In the genomic region with DNA sequence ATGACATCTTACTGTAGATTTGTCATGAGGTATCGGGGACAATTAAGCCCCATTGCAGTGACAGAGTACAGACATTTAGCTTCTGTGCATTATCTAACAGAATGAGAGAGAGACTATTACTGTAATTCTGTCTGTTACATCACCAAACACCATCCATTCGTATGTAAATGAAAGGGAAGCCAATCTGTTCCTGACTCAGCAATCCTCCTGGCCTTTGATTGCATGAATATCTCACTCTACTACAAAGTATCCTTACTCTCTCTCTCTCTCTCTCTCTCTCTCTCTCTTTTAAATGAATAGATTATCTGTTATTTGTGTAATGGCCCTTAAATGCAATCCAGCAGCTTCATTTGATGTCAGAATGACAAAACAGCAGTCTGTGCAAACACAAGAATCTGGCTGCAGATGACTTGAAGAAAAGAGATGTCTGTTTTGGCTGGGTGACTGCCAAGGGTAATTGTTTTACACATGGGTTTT, we compare ENCODE assay signal across 20 mouse cellular contexts. TPM values are rescaled to one million over a fixed set of nuclear protein-coding genes. Genes with fewer than 3 reads are reported as not detected.
DNase-seq lines count a peak whose midpoint lies in the region; ATAC-seq and TF ChIP-seq lines count a peak whose summit lies in the region.
"Had no signal": no experiment of that assay in that cellular context is flagged by ENCODE, and none has a peak within 500 bp of the region (broad histone marks: within the 10 kb centered on the region; RNA-seq: fewer than 3 reads in every experiment).

No protein-coding gene starts in this region.

- H3K79me2 ChIP-seq in CH12.LX (replicated peaks; ENCODE audit: control insufficient read depth, extremely low read depth, insufficient read depth, poor library complexity, severe bottlenecking), result no peaks in the 10 kb centered on the region

- peak; percentile 21 for DNase-seq in layer of hippocampus, adult 9-11 months
- DNase-seq in layer of hippocampus, postnatal 36 days, result no peak
- DNase-seq in CH12.LX (ENCODE audit: extremely low read depth) (no peak), ES-CJ7 (ENCODE audit: low read depth, low spot score) (peak; percentile 9)
- peak; percentile 89 for DNase-seq in forebrain, embryonic 14.5 days (ENCODE audit: low spot score)
- no peak for DNase-seq in layer of hippocampus, postnatal 14 days (ENCODE audit: low spot score in 2 of 2)
- no peak for DNase-seq in stomach, postnatal 0 days (ENCODE audit: low spot score)
- DNase-seq: cerebellum, adult 2 months; heart, postnatal 4 days; kidney, adult 18-20 months; kidney, postnatal 36 days; thymus, postnatal 36 days had no signal

- dilution Hi-C loops in CH12.LX (cut with MboI; ENCODE audit: extremely low pct_ligation_motif_present, extremely low pct_unique_long_range_greater_than_20kb, low sequenced_read_pairs), result no loop called here

- 0 out of 4 replicates have a peak, but pooled peaks cover 0 to 5% of the 10 kb centered on the region in 2 experiments for H3K4me1 ChIP-seq in CH12.LX (ENCODE audit: control insufficient read depth in 1 of 2, insufficient read depth in 2 of 2)
- peaks cover 5% of the 10 kb centered on the region; the same call in 1 of the 2 replicates for H3K4me1 ChIP-seq in forebrain, embryonic 14.5 days (ENCODE audit: control insufficient read depth, insufficient read depth, low read length)
- no peaks in the 10 kb centered on the region for H3K4me1 ChIP-seq in kidney, embryonic 15.5 days
- H3K4me1 ChIP-seq in stomach, postnatal 0 days (replicated peaks; ENCODE audit: control insufficient read depth, insufficient read depth), result no peaks in the 10 kb centered on the region
- H3K4me1 ChIP-seq: heart, embryonic 13.5 days; limb, embryonic 12.5 days had no signal

- no peaks in the 10 kb centered on the region for H3K9me3 ChIP-seq in CH12.LX (replicated peaks; ENCODE audit: low read length)
- no peaks in the 10 kb centered on the region for H3K9me3 ChIP-seq in forebrain, embryonic 14.5 days (replicated peaks; ENCODE audit: control insufficient read depth, low read length)
- H3K9me3 ChIP-seq in kidney, embryonic 15.5 days (replicated peaks), result no peaks in the 10 kb centered on the region
- H3K9me3 ChIP-seq in stomach, postnatal 0 days (ENCODE audit: control insufficient read depth, low read length), result no peaks in the 10 kb centered on the region
- H3K9me3 ChIP-seq: heart, embryonic 13.5 days; limb, embryonic 12.5 days had no signal

- no peak for TF ChIP-seq POLR2A in CH12.LX (IDR thresholded peaks at IDR 0.05; ENCODE audit: low read depth, low read length)

- no peaks in the 10 kb centered on the region for H3K36me3 ChIP-seq in CH12.LX (replicated peaks in 1 of 2; ENCODE audit: control insufficient read depth in 1 of 2, insufficient read depth in 1 of 2, low read length in 1 of 2)
- no peaks in the 10 kb centered on the region for H3K36me3 ChIP-seq in forebrain, embryonic 14.5 days (ENCODE audit: control insufficient read depth, insufficient read depth, low read length)
- H3K36me3 ChIP-seq in kidney, embryonic 15.5 days, result no peaks in the 10 kb centered on the region
- H3K36me3 ChIP-seq in stomach, postnatal 0 days (ENCODE audit: control insufficient read depth, insufficient read depth, low read length), result no peaks in the 10 kb centered on the region
- H3K36me3 ChIP-seq: heart, embryonic 13.5 days; limb, embryonic 12.5 days had no signal

- peak; percentile 95 for ATAC-seq in forebrain, embryonic 14.5 days
- no peak for ATAC-seq in kidney, embryonic 15.5 days (replicated peaks; ENCODE audit: low FRiP score)
- no peak for ATAC-seq in stomach, postnatal 0 days (ENCODE audit: low FRiP score, low TSS enrichment)
- ATAC-seq: CD4-positive, CD25-positive, alpha-beta regulatory T cell, adult 4 months; Patski had no signal

- TF ChIP-seq RAD21 in CH12.LX (IDR thresholded peaks at IDR 0.05; ENCODE audit: low read depth, low read length), result no peak

- TF ChIP-seq EP300 in CH12.LX (IDR thresholded peaks at IDR 0.05; ENCODE audit: low read length), result no peak
- no peak for TF ChIP-seq EP300 in stomach, postnatal 0 days (optimal IDR thresholded peaks at IDR 0.05)

- no peak overlapping the region for H3K9ac ChIP-seq in CH12.LX (ENCODE audit: insufficient read depth, low read depth)
- H3K9ac ChIP-seq in forebrain, embryonic 14.5 days (ENCODE audit: low read length), result no peak overlapping the region
- no peak overlapping the region for H3K9ac ChIP-seq in kidney, embryonic 15.5 days
- no peak overlapping the region for H3K9ac ChIP-seq in stomach, postnatal 0 days (ENCODE audit: low read length)
- H3K9ac ChIP-seq: heart, embryonic 13.5 days; limb, embryonic 12.5 days; liver, embryonic 14.5 days had no signal

- no peak for TF ChIP-seq CTCF in CH12.LX (conservative IDR thresholded peaks at IDR 0.05 in 1 of 2, IDR thresholded peaks at IDR 0.05 in 1 of 2; ENCODE audit: low read depth in 2 of 2, low read length in 2 of 2)
- TF ChIP-seq CTCF in stomach, postnatal 0 days (IDR thresholded peaks at IDR 0.05; ENCODE audit: low read depth), result no peak

- no peak overlapping the region for H3K4me3 ChIP-seq in CH12.LX (replicated peaks in 1 of 3; ENCODE audit: low read depth in 2 of 3, low read length in 2 of 3, poor library complexity in 1 of 3)
- no peak overlapping the region for H3K4me3 ChIP-seq in forebrain, embryonic 14.5 days (ENCODE audit: low read depth, low read length)
- H3K4me3 ChIP-seq in kidney, embryonic 15.5 days (replicated peaks), result no peak overlapping the region
- no peak overlapping the region for H3K4me3 ChIP-seq in stomach, postnatal 0 days (ENCODE audit: low read depth, low read length)
- H3K4me3 ChIP-seq: heart, embryonic 13.5 days; limb, embryonic 12.5 days had no signal

- WGBS in forebrain, embryonic 14.5 days, result 24% methylated on average over 2 of the region's 2 CpGs
- 74% methylated on average over 2 of the region's 2 CpGs for WGBS in kidney, embryonic 15.5 days
- WGBS in stomach, postnatal 0 days, result 66% methylated on average over 2 of the region's 2 CpGs

- in situ Hi-C loops in CH12.LX (cut with MboI; ENCODE audit: low pct_ligation_motif_present, low pct_unique_long_range_greater_than_20kb, low sequenced_read_pairs), result no loop called here

- no peak overlapping the region for H3K4me2 ChIP-seq in CH12.LX (ENCODE audit: insufficient read depth, low read depth, poor library complexity, severe bottlenecking)
- no peak overlapping the region for H3K4me2 ChIP-seq in forebrain, embryonic 14.5 days (ENCODE audit: low read length)
- H3K4me2 ChIP-seq in kidney, embryonic 15.5 days, result no peak overlapping the region
- no peak overlapping the region for H3K4me2 ChIP-seq in stomach, postnatal 0 days (replicated peaks; ENCODE audit: low read depth)
- H3K4me2 ChIP-seq: heart, embryonic 13.5 days; limb, embryonic 12.5 days had no signal

- H3K27me3 ChIP-seq in CH12.LX (replicated peaks), result no peaks in the 10 kb centered on the region
- H3K27me3 ChIP-seq in forebrain, embryonic 14.5 days (replicated peaks; ENCODE audit: control insufficient read depth, insufficient read depth, low read length), result no peaks in the 10 kb centered on the region
- no peaks in the 10 kb centered on the region for H3K27me3 ChIP-seq in kidney, embryonic 15.5 days
- H3K27me3 ChIP-seq in stomach, postnatal 0 days (ENCODE audit: control insufficient read depth, insufficient read depth, low read length), result no peaks in the 10 kb centered on the region
- H3K27me3 ChIP-seq: heart, embryonic 13.5 days; limb, embryonic 12.5 days had no signal

- H3K27ac ChIP-seq in CH12.LX (ENCODE audit: insufficient read depth, low read depth), result no peak overlapping the region
- no peak overlapping the region for H3K27ac ChIP-seq in forebrain, embryonic 14.5 days (ENCODE audit: low read depth, low read length)
- no peak overlapping the region for H3K27ac ChIP-seq in kidney, embryonic 15.5 days
- H3K27ac ChIP-seq in stomach, postnatal 0 days (replicated peaks), result no peak overlapping the region
- H3K27ac ChIP-seq: heart, embryonic 13.5 days; limb, embryonic 12.5 days; liver, embryonic 14.5 days had no signal

TF ChIP-seq in CH12.LX, 34 proteins besides CTCF, POLR2A, EP300 and RAD21:
- TF ChIP-seq MAFK (IDR thresholded peaks at IDR 0.05; ENCODE audit: insufficient replicate concordance, low read length) (peak; percentile 45; the same call in 1 of the 2 replicates), TCF12 (IDR thresholded peaks at IDR 0.05; ENCODE audit: low read depth, low read length) (no peak)

RNA-seq across cellular contexts. Expression of a gene that starts 32.8 kb away (rescaled TPM):
- 1 to 10 TPM; 7.4 to 9.1 TPM for total RNA-seq in layer of hippocampus, postnatal 36 days (2021)
- total RNA-seq in CH12.LX (2012; rRNA removed) (not detected in 2 replicates), CH12.LX (2014; rRNA removed) (not detected in 2 replicates)
- not detected in 2 replicates for polyA plus RNA-seq in CH12.LX (2012; ENCODE audit: insufficient read length, low read depth)
- polyA plus RNA-seq in forebrain, embryonic 14.5 days (2014; fragmentation: Nextera tagmentation; extraction: Ambion mirVana), result 3.2 and 4.6 TPM in 2 replicates
- polyA plus RNA-seq in kidney, embryonic 15.5 days (2015; fragmentation: Nextera tagmentation; extraction: Ambion mirVana), result 0.51 and 0.67 TPM in 2 replicates
- 1 to 10 TPM; 6.5 to 8.2 TPM for total RNA-seq in layer of hippocampus, postnatal 14 days (2021)
- polyA plus RNA-seq in stomach, postnatal 0 days (2015; fragmentation: Nextera tagmentation; extraction: Ambion mirVana), result 0.17 TPM in 1 of 2 replicates, not detected in the other
- total RNA-seq: megakaryocyte progenitor cell, adult 5-6 weeks had no signal
- polyA plus RNA-seq: liver, embryonic 14.5 days; spleen, adult 2 months had no signal

Comparison
In these comparisons a context has a peak if more than half of its experiments do, and no peak if none do; other contexts are left out.
1. DNase-seq: peak in layer of hippocampus, adult 9-11 months (single experiment), ES-CJ7 (single experiment) and forebrain, embryonic 14.5 days (single experiment); none in layer of hippocampus, postnatal 36 days (0 of 2), CH12.LX (single experiment), layer of hippocampus, postnatal 14 days (0 of 2) and stomach, postnatal 0 days (single experiment).